Mouse (Mus musculus): Measurements from ENCODE around the gene Btn1a1. TPM values are rescaled to one million over a fixed set of nuclear protein-coding genes. Genes with fewer than 3 reads are reported as not detected.

Gene Btn1a1
- polyA plus RNA-seq, 1 experiment from 2014 or later, result 0.06 TPM

GRCm38 (mm10) chr13:23463381-23464223 lies 2.1 kb downstream of the Btn1a1 start:
- peak overlapping the region; percentile 73 for H3K4me2 ChIP-seq (ENCODE audit: low read length)
- H3K27me3 ChIP-seq (replicated peaks; ENCODE audit: control insufficient read depth, insufficient read depth, low read length), result no peaks in the 10 kb centered on the region
- no peaks in the 10 kb centered on the region for H3K36me3 ChIP-seq (ENCODE audit: control insufficient read depth, insufficient read depth)
- H3K9me3 ChIP-seq (ENCODE audit: control insufficient read depth, low read length), result no peaks in the 10 kb centered on the region
- no peak overlapping the region for H3K27ac ChIP-seq (ENCODE audit: low read length)
- peak; percentile 81 for ATAC-seq
- peak overlapping the region; percentile 59 for H3K4me3 ChIP-seq (replicated peaks; ENCODE audit: low read length)
- WGBS, result under 1% methylated on average over 21 of the region's 21 CpGs
- peaks cover 11% of the 10 kb centered on the region for H3K4me1 ChIP-seq (replicated peaks; ENCODE audit: control insufficient read depth, insufficient read depth, low read length)
- H3K9ac ChIP-seq (replicated peaks; ENCODE audit: low read depth, low read length), result peak overlapping the region; percentile 61

GRCm38 (mm10) chr13:23462669-23463068 lies 3.0 kb downstream of the Btn1a1 start:
- Histone ChIP-seq H3K9ac (replicated peaks; ENCODE audit: low read depth, low read length) (no peak overlapping the region), H3K9me3 (ENCODE audit: control insufficient read depth, low read length) (no peaks in the 10 kb centered on the region), H3K36me3 (ENCODE audit: control insufficient read depth, insufficient read depth) (no peaks in the 10 kb centered on the region), H3K4me3 (replicated peaks; ENCODE audit: low read length) (no peak overlapping the region), H3K4me1 (replicated peaks; ENCODE audit: control insufficient read depth, insufficient read depth, low read length) (peaks cover 11% of the 10 kb centered on the region), H3K4me2 (ENCODE audit: low read length) (no peak overlapping the region), H3K27ac (ENCODE audit: low read length) (no peak overlapping the region), H3K27me3 (replicated peaks; ENCODE audit: control insufficient read depth, insufficient read depth, low read length) (no peaks in the 10 kb centered on the region)
- ATAC-seq, result no peak

GRCm38 (mm10) chr13:23462063-23462462 lies 3.6 kb downstream of the Btn1a1 start:
- Histone ChIP-seq H3K9ac (replicated peaks; ENCODE audit: low read depth, low read length) (no peak overlapping the region), H3K4me1 (replicated peaks; ENCODE audit: control insufficient read depth, insufficient read depth, low read length) (peaks cover 11% of the 10 kb centered on the region), H3K27ac (ENCODE audit: low read length) (no peak overlapping the region), H3K4me2 (ENCODE audit: low read length) (no peak overlapping the region), H3K9me3 (ENCODE audit: control insufficient read depth, low read length) (no peaks in the 10 kb centered on the region), H3K36me3 (ENCODE audit: control insufficient read depth, insufficient read depth) (no peaks in the 10 kb centered on the region), H3K27me3 (replicated peaks; ENCODE audit: control insufficient read depth, insufficient read depth, low read length) (no peaks in the 10 kb centered on the region), H3K4me3 (replicated peaks; ENCODE audit: low read length) (no peak overlapping the region)
- ATAC-seq, result no peak
- WGBS, result 86% methylated on average over 4 of the region's 4 CpGs

- no peaks in the 10 kb centered on the region for H3K4me1 ChIP-seq (replicated peaks; ENCODE audit: control insufficient read depth, insufficient read depth, low read length)
- WGBS, result 18% methylated on average over 15 of the region's 15 CpGs
- H3K27me3 ChIP-seq (replicated peaks; ENCODE audit: control insufficient read depth, insufficient read depth, low read length), result no peaks in the 10 kb centered on the region
- no peak for ATAC-seq
- H3K27ac ChIP-seq (ENCODE audit: low read length), result no peak overlapping the region
- no peaks in the 10 kb centered on the region for H3K9me3 ChIP-seq (ENCODE audit: control insufficient read depth, low read length)
- no peak overlapping the region for H3K9ac ChIP-seq (replicated peaks; ENCODE audit: low read depth, low read length)
- H3K36me3 ChIP-seq (ENCODE audit: control insufficient read depth, insufficient read depth), result no peaks in the 10 kb centered on the region
- H3K4me2 ChIP-seq (ENCODE audit: low read length), result no peak overlapping the region
- H3K4me3 ChIP-seq (replicated peaks; ENCODE audit: low read length), result no peak overlapping the region
Measured at GRCm38 (mm10) chr13:23459264-23459846, 6.3 kb downstream of the Btn1a1 start.

GRCm38 (mm10) chr13:23453926-23454325 lies 11.8 kb downstream of the Btn1a1 start:
- WGBS, result under 1% methylated on average over 9 of the region's 9 CpGs
- Histone ChIP-seq H3K27ac (ENCODE audit: low read length) (peak overlapping the region; percentile 71), H3K4me2 (ENCODE audit: low read length) (peak overlapping the region; percentile 64), H3K4me1 (replicated peaks; ENCODE audit: control insufficient read depth, insufficient read depth, low read length) (peaks cover 2% of the 10 kb centered on the region; the same call in 1 of the 2 replicates), H3K27me3 (replicated peaks; ENCODE audit: control insufficient read depth, insufficient read depth, low read length) (no peaks in the 10 kb centered on the region), H3K9me3 (ENCODE audit: control insufficient read depth, low read length) (no peaks in the 10 kb centered on the region), H3K36me3 (ENCODE audit: control insufficient read depth, insufficient read depth) (no peaks in the 10 kb centered on the region), H3K9ac (replicated peaks; ENCODE audit: low read depth, low read length) (peak overlapping the region; percentile 70), H3K4me3 (replicated peaks; ENCODE audit: low read length) (peak overlapping the region; percentile 80)
- ATAC-seq, result no peak

- peak; percentile 77 for ATAC-seq
- Histone ChIP-seq H3K4me3 (replicated peaks; ENCODE audit: low read length) (peak overlapping the region; percentile 80), H3K36me3 (ENCODE audit: control insufficient read depth, insufficient read depth) (no peaks in the 10 kb centered on the region), H3K27me3 (replicated peaks; ENCODE audit: control insufficient read depth, insufficient read depth, low read length) (no peaks in the 10 kb centered on the region), H3K27ac (ENCODE audit: low read length) (peak overlapping the region; percentile 71), H3K4me1 (replicated peaks; ENCODE audit: control insufficient read depth, insufficient read depth, low read length) (peaks cover 5% of the 10 kb centered on the region; the same call in 1 of the 2 replicates), H3K4me2 (ENCODE audit: low read length) (peak overlapping the region; percentile 64), H3K9me3 (ENCODE audit: control insufficient read depth, low read length) (no peaks in the 10 kb centered on the region), H3K9ac (replicated peaks; ENCODE audit: low read depth, low read length) (peak overlapping the region; percentile 70)
- under 1% methylated on average over 25 of the region's 25 CpGs for WGBS
Measured at GRCm38 (mm10) chr13:23453362-23453862, 12.3 kb downstream of the Btn1a1 start.

GRCm38 (mm10) chr13:23450398-23450797 lies 15.3 kb downstream of the Btn1a1 start:
- peak overlapping the region; percentile 57 for H3K4me2 ChIP-seq (ENCODE audit: low read length)
- H3K9me3 ChIP-seq (ENCODE audit: control insufficient read depth, low read length), result no peaks in the 10 kb centered on the region
- WGBS, result under 1% methylated on average over 15 of the region's 15 CpGs
- H3K27ac ChIP-seq (ENCODE audit: low read length), result peak overlapping the region; percentile 66
- H3K36me3 ChIP-seq (ENCODE audit: control insufficient read depth, insufficient read depth), result no peaks in the 10 kb centered on the region
- peaks cover 5% of the 10 kb centered on the region; the same call in 1 of the 2 replicates for H3K4me1 ChIP-seq (replicated peaks; ENCODE audit: control insufficient read depth, insufficient read depth, low read length)
- no peaks in the 10 kb centered on the region for H3K27me3 ChIP-seq (replicated peaks; ENCODE audit: control insufficient read depth, insufficient read depth, low read length)
- peak; percentile 37 for ATAC-seq
- H3K4me3 ChIP-seq (replicated peaks; ENCODE audit: low read length), result peak overlapping the region; percentile 51
- peak overlapping the region; percentile 46 for H3K9ac ChIP-seq (replicated peaks; ENCODE audit: low read depth, low read length)

- H3K27ac ChIP-seq (ENCODE audit: low read length), result peak overlapping the region; percentile 48; the same call in 1 of the 2 replicates
- no peaks in the 10 kb centered on the region for H3K36me3 ChIP-seq (ENCODE audit: control insufficient read depth, insufficient read depth)
- H3K4me3 ChIP-seq (replicated peaks; ENCODE audit: low read length), result peak overlapping the region; percentile 51
- no peaks in the 10 kb centered on the region for H3K9me3 ChIP-seq (ENCODE audit: control insufficient read depth, low read length)
- peak overlapping the region; percentile 54 for H3K9ac ChIP-seq (replicated peaks; ENCODE audit: low read depth, low read length)
- peak overlapping the region; percentile 57 for H3K4me2 ChIP-seq (ENCODE audit: low read length)
- peaks cover 9% of the 10 kb centered on the region for H3K4me1 ChIP-seq (replicated peaks; ENCODE audit: control insufficient read depth, insufficient read depth, low read length)
- no peaks in the 10 kb centered on the region for H3K27me3 ChIP-seq (replicated peaks; ENCODE audit: control insufficient read depth, insufficient read depth, low read length)
- ATAC-seq, result no peak
- under 1% methylated on average over 24 of the region's 24 CpGs for WGBS
Measured at GRCm38 (mm10) chr13:23449235-23450095, 16.2 kb downstream of the Btn1a1 start.

Data from forebrain, embryonic 16.5 days (tissue).